Mouse (Mus musculus) megakaryocyte, embryonic 14.5 days (primary cell): ENCODE data around the gene Rassf3.

Experiments used
- FLI1 ChIP-seq: IDR thresholded peaks from 2 replicates; pipeline ENCODE4 v1.6.1; 2012; ENCODE audit warnings: low read length, inconsistent platforms, mixed read lengths
- GATA1 ChIP-seq: IDR thresholded peaks from 3 replicates; pipeline ENCODE4 v1.6.1; 2012; ENCODE audit warnings: mixed read lengths, low read length, inconsistent platforms, borderline replicate concordance

- TF ChIP-seq FLI1: no peak
- no peak for TF ChIP-seq GATA1
Observed at GRCm38 (mm10) chr10:121418835-121419234, 57.3 kb downstream of the Rassf3 start.
